Mouse (Mus musculus) heart, embryonic 10.5 days (tissue): ENCODE results near the gene Apoc1. TPM values are rescaled to one million over a fixed set of nuclear protein-coding genes. Genes with fewer than 3 reads are reported as not detected.

Experiments used
- DNase-seq: peaks from one replicate; pipeline ENCODE4 v3.0.0-alpha.2; 2017; ENCODE audit warnings: low spot score
- H3K27ac ChIP-seq: fragments of 300-500 bp; sonication (generic); 2 replicates; pipeline ENCODE4 v1.5.1; 2016; ENCODE audit warnings: mild to moderate bottlenecking
- H3K27me3 ChIP-seq: fragments of 300-500 bp; sonication (generic); 2 replicates; pipeline ENCODE4 v1.6.1; 2016; ENCODE audit warnings: mild to moderate bottlenecking; ENCODE audit not compliant: poor library complexity, insufficient read depth, severe bottlenecking
- H3K36me3 ChIP-seq: fragments of 300-500 bp; sonication (generic); 2 replicates; pipeline ENCODE4 v1.6.1; 2016; ENCODE audit warnings: mild to moderate bottlenecking, moderate library complexity
- H3K4me1 ChIP-seq: fragments of 300-500 bp; sonication (generic); 2 replicates; pipeline ENCODE4 v1.6.1; 2016; ENCODE audit warnings: mild to moderate bottlenecking
- H3K4me3 ChIP-seq: fragments of 300-500 bp; sonication (generic); 2 replicates; pipeline ENCODE4 v1.5.1; 2016; ENCODE audit warnings: mild to moderate bottlenecking, moderate library complexity
- H3K9me3 ChIP-seq: fragments of 300-500 bp; sonication (generic); 2 replicates; pipeline ENCODE4 v1.6.1; 2016; ENCODE audit warnings: mild to moderate bottlenecking, moderate library complexity
- WGBS: fragments of 180-500 bp; shearing (Covaris S2); methylation state at CpG from one replicate; pipeline ENCODE4 v1.1.7; 2016; 5-methylcytosine and 5-hydroxymethylcytosine counted together
- polyA plus RNA-seq: library from polyadenylated mRNA; unstranded; fragments of >200 nt; fragmentation: Nextera tagmentation; extraction: Ambion mirVana; gene quantifications from 2 replicates; pipeline ENCODE4 v1.2.1, GENCODE M21; 2016

Gene Apoc1
- polyA plus RNA-seq, 1 experiment from 2014 or later: 19.9 TPM

DNA sequence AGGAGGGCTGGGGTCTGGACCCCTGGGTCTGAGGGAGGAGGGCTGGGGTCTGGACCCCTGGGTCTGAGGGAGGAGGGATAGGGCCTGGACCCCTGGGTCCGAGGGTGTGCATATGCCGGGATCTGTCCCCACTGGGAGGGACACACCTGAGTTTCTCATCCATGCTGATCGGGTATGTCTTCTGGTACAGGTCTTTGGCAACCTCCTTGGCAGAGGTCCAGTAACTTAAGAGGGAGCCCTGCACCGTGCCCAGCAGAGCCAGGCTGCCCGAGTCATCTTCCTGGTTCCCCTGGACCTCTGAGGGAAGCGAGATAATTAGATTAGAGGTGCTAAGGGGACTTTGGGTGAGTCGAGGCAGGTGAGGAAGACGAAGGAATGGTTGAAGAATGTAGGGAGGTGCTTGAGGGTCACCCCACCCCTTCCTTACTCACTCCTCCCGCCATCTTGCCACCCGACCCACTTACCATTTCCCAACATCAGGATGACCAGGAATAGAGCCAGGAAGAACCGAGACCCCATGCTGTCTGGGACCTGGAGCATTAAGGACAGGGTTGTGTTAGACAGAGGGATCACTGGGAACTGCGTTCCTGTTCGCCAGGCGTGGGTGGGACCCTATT lies 19.3 kb downstream of the Apoc1 start:
- no peak for DNase-seq
- Histone ChIP-seq H3K27ac (no peak overlapping the region), H3K4me3 (no peak overlapping the region), H3K4me1 (peaks cover 5% of the 10 kb centered on the region), H3K36me3 (no peaks in the 10 kb centered on the region), H3K9me3 (no peaks in the 10 kb centered on the region), H3K27me3 (no peaks in the 10 kb centered on the region)
- 60% methylated on average over 14 of the region's 14 CpGs for WGBS

DNA sequence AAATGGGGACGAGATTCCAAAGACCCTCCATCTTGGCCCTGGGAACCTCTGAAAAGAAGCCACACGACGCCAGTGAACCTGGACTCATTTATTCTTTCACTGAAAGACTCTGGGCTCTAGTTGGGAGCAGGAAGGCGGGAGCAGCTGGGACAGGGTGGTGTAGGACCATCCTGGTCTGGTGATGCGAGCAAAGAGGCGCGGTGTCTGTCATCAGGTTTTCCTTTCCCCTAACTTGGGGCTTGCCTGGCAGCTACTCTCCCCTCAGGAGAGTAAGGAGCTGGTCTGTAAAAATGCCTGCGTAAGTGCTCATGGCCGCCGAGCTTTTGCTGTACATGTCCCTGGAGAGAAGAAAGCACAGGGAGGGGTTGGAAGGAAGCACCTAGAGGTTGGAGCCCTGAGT lies 20.9 kb downstream of the Apoc1 start:
- Histone ChIP-seq H3K4me1 (peaks cover 5% of the 10 kb centered on the region), H3K36me3 (no peaks in the 10 kb centered on the region), H3K9me3 (no peaks in the 10 kb centered on the region), H3K27me3 (no peaks in the 10 kb centered on the region), H3K4me3 (no peak overlapping the region), H3K27ac (no peak overlapping the region)
- WGBS: 65% methylated on average over 10 of the region's 10 CpGs
- no peak for DNase-seq

DNA sequence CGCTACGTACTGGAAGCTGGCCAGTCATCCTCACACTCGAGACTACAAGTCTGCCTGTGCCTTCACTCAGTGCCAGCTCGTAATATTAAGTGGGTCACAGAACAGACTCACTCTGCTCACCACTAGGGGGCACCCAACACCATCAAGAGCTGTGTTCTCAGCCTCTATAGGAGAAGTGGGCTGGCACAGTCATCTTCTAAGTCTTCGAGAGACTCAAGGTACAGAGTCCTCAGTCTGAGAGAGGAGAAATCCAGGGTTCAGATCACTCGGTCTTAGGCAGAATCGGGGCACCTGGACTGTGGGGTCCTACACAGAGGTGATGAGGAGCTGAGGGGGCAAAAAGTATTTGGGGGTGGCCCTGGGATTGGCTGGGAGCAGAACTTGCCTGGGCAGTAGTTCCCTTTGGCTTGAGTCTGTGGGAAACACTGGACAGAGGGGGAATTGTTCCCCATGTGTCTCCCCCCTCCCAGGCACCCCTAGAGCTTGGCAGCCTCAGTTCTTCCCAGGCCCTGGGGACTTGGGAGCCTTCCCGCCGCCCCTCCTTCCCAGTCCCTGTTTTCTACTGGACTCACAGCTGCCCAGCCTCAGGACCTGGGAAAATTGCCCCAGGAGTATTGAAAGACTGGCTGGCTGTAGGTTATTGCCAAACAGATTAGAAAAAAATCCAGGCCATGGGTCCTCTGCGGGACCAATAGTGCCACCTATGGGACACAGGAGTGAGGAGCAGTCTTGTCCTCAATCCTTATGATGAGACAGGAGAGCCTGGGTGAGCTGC lies 23.3 kb downstream of the Apoc1 start:
- Histone ChIP-seq H3K36me3 (no peaks in the 10 kb centered on the region), H3K9me3 (no peaks in the 10 kb centered on the region), H3K27me3 (no peaks in the 10 kb centered on the region), H3K4me3 (peak overlapping the region; percentile 31; the same call in 1 of the 2 replicates), H3K4me1 (peaks cover 9% of the 10 kb centered on the region), H3K27ac (peak overlapping the region; percentile 81)
- peak; percentile 95 for DNase-seq
- 10% methylated on average over 10 of the region's 10 CpGs for WGBS

DNA sequence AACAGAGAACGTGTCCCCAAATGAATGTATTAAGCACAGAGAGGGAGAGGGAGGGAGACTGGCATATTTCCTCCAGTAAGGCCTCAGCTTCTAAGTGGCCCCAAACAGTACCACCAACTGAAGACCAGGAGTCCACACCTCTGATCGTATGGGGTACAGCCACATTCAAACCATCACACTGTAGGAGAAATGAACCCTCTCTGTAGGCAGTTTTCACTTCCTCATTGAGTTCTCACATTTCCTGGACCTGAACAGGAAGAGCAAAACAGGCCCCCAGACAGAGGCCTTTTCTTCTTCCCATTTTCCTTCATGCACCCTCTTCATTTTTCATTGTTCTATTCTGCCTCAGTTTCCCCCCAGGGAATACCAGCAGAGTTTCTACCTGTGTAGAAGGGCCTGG lies 25.0 kb downstream of the Apoc1 start:
- Histone ChIP-seq H3K4me1 (peaks cover 26% of the 10 kb centered on the region), H3K4me3 (no peak overlapping the region), H3K27me3 (no peaks in the 10 kb centered on the region), H3K27ac (no peak overlapping the region), H3K36me3 (0 out of 2 replicates have a peak, but pooled peaks cover 4% of the 10 kb centered on the region), H3K9me3 (no peaks in the 10 kb centered on the region)
- no peak for DNase-seq
- WGBS: 55% methylated on average over 2 of the region's 2 CpGs

DNA sequence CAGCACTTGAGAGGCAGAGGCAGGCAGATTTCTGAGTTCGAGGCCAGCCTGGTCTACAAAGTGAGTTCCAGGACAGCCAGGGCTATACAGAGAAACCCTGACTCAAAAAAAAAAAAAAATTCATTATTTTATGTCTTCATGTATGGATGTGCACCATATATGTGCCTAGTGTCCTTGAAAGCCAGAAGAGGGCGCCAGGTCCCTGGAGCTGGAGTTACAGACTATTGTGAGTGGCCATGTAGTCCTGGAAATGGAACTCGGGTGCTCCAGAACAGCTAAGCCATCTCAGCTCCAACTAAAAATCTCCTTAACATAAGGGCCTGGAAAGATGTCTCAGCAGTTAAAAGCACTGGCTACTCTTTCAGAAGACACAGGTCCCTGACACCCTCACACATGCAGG lies 25.7 kb downstream of the Apoc1 start:
- H3K36me3 ChIP-seq: peaks cover 10% of the 10 kb centered on the region
- peaks cover 32% of the 10 kb centered on the region for H3K4me1 ChIP-seq
- 59% methylated on average over 3 of the region's 3 CpGs for WGBS
- no peak for DNase-seq
- no peak overlapping the region for H3K4me3 ChIP-seq
- no peaks in the 10 kb centered on the region for H3K9me3 ChIP-seq
- no peak overlapping the region for H3K27ac ChIP-seq
- H3K27me3 ChIP-seq: no peaks in the 10 kb centered on the region

DNA sequence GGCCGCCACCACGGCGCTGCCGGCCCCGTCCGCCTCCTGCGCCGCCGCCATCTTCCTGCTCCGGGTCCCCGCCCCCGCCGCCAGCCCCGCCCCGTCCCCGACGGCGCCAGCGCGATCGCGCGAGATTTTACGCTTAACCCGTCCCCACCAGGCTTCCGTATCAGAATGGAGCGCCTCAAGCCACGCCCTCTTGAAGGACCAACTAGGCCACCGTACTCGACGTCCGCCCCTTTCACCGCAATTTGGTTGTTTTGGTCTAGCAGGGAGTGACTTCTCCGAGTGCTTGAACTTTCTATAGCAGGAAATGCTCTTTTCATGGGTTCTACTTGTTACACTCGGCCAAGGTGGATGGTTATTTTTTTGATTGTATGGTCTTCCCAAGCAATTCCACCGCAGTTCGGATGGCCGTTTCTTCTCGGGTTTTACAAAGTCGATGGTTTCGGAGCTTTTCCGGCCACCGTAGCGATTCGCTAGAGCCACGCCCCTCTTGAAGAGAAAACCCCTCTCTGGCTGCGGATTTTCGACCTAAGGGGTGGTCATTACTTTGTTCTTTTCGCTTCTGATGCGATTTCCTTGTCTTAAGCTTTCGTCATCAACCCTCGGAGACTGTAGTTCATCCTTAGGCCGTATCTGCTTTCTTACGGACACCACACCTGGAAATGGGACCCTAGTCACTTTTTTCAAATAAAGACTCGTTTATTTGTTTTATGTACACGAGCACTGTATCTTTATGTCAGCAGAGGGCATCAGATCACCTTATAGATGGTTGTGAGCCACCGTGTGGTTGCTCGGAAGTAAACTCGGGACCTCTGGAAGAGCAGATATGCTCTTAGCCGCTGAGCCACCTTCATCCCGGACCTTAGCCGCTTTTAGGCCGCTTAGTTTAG lies 27.3 kb downstream of the Apoc1 start, which contains the start of gene Clptm1:
Clptm1 (minus strand) TSS at position 79 of the 887 bp plus-strand sequence.
- Histone ChIP-seq H3K27ac (peak within 1 kb of the TSS; percentile 94), H3K4me3 (peak within 1 kb of the TSS; percentile 100), H3K9me3 (no peaks in the 10 kb centered on the region), H3K36me3 (peaks cover 16% of the 10 kb centered on the region), H3K27me3 (no peaks in the 10 kb centered on the region), H3K4me1 (peaks cover 33% of the 10 kb centered on the region)
- peak; percentile 98 for DNase-seq
- under 1% methylated on average over 63 of the region's 63 CpGs for WGBS

DNA sequence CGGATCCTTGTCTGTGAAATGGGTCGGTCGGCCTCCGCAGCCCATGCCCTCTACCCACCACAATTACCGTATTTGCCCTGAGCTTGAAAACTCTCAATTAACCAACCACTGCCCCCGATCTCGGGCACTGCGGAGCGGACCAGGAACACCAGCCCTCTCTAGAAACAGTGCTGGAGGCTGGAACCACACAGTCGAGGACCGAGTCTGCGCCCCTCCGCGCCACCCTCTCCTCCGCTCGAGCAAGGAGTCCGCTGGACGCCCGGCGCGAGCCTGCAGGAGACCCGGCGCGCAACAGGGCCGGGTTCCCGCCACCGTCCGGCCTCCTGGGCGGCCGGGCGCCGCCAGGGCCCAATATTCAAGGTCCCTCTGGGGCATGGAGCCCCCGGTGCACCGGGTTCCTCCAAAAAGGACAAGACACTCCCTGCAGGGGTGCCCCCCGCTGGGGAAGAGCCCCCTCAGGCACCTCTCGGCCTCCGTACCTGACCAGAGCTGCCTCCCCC lies 28.0 kb downstream of the Apoc1 start:
- Histone ChIP-seq H3K4me1 (peaks cover 33% of the 10 kb centered on the region), H3K9me3 (no peaks in the 10 kb centered on the region), H3K27me3 (no peaks in the 10 kb centered on the region), H3K36me3 (peaks cover 22% of the 10 kb centered on the region), H3K4me3 (peak overlapping the region; percentile 100), H3K27ac (peak overlapping the region; percentile 94)
- WGBS: under 1% methylated on average over 37 of the region's 37 CpGs
- no peak for DNase-seq

DNA sequence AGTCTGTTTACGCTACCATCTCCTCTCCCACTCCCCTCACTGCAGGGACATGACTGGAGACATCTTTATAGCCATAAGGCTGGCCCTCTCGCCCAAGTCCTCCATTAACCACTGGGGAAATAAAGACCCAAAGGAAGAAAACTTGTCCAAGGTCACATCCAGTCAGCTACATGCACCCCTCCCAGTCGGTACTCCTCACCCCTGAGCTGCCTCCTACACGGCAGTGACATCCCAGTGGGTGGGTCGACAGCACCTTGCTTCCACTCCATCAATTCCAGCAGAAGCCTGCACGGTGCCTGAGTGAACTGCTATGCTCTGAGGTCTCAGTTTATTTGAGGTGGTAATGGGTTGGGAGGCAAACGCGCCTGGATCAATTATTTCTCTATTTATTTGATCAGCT lies 28.5 kb downstream of the Apoc1 start:
- no peaks in the 10 kb centered on the region for H3K9me3 ChIP-seq
- peaks cover 27% of the 10 kb centered on the region for H3K36me3 ChIP-seq
- no peaks in the 10 kb centered on the region for H3K27me3 ChIP-seq
- peak overlapping the region; percentile 94 for H3K27ac ChIP-seq
- H3K4me1 ChIP-seq: peaks cover 29% of the 10 kb centered on the region
- H3K4me3 ChIP-seq: peak overlapping the region; percentile 100
- 15% methylated on average over 8 of the region's 8 CpGs for WGBS
- no peak for DNase-seq

DNA sequence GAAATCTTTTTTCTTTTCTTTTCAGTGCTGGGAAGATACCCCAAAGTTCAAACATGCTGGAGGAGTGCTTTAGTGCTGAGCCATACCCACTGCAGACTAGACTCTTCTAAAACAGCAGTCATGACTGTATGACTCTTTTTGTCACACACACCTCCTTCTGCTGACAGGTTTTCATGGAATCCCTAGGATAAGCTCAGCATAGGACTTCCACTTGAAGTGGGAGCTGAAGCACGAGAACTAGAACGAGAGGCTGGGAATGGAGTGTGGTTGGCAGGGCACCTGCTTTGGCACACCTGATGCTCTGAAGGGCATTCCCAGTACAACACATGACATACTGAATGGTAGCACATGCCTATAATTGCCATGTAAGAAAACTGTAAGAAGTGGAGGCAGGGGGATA lies 39.8 kb downstream of the Apoc1 start:
- WGBS: 63% methylated on average over 2 of the region's 2 CpGs
- no peak for DNase-seq
- H3K27me3 ChIP-seq: no peaks in the 10 kb centered on the region
- H3K27ac ChIP-seq: no peak overlapping the region
- H3K4me3 ChIP-seq: no peak overlapping the region
- no peaks in the 10 kb centered on the region for H3K9me3 ChIP-seq
- H3K4me1 ChIP-seq: peaks cover 13% of the 10 kb centered on the region; the same call in 1 of the 2 replicates
- H3K36me3 ChIP-seq: peaks cover 84% of the 10 kb centered on the region

DNA sequence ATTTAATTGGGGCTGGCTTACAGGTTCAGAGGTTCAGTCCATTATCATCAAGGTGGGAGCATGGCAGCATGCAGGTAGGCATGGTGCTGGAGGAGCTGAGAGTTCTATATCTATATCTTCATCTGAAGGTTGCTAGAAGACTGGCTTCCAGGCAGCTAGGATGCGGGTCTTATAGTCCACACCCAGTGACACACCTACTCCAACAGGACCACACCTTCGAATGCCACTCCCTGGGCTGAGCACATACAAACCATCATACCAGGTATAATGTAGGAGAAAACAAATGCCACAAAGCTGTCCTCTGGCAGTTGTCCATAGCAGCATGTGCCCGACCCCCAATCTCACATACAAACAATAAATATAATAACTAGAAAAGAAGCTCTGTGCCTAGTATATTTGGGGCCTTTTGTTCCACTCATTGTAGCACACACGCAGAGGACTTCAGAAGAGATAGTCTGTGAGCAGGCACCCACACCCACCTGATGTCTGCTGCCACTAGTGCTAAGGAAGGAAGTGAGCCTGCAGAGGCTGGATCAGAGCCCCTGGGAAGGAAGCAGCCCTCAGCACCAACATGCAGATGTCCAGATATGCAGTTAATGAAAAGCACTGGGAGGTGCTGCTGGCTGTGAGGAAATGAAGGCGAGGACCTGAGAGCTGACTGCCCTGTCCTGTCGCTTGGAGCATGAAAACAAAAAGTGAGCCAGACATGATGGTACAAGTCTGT lies 41.2 kb downstream of the Apoc1 start:
- H3K4me1 ChIP-seq: peaks cover 5% of the 10 kb centered on the region; the same call in 1 of the 2 replicates
- no peak overlapping the region for H3K27ac ChIP-seq
- no peak overlapping the region for H3K4me3 ChIP-seq
- WGBS: 85% methylated on average over 6 of the region's 6 CpGs
- H3K36me3 ChIP-seq: peaks cover 92% of the 10 kb centered on the region
- no peak for DNase-seq
- H3K27me3 ChIP-seq: no peaks in the 10 kb centered on the region
- no peaks in the 10 kb centered on the region for H3K9me3 ChIP-seq

DNA sequence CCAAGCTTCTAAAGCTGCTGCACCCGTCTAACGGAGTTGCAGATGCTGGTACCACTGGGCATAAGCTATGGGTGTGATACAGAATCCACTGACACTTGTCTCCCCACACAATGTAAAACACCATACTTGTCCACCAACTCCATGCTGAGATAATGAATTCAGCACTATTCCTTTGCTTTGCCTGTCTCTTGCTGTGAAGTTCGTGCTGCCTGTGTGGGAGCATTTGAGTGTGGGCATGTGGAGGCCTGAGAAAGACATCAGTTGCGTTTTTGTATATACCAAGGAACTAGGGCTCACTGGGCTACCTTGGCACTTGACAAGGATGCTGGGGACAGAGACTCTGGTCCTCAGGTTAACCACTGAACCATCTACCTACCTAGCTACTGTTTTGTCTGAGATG lies 51.2 kb downstream of the Apoc1 start:
- no peak for DNase-seq
- no peak overlapping the region for H3K4me3 ChIP-seq
- WGBS: 89% methylated on average over 4 of the region's 4 CpGs
- H3K27me3 ChIP-seq: no peaks in the 10 kb centered on the region
- H3K9me3 ChIP-seq: no peaks in the 10 kb centered on the region
- H3K27ac ChIP-seq: no peak overlapping the region
- peaks cover 99% of the 10 kb centered on the region for H3K36me3 ChIP-seq
- H3K4me1 ChIP-seq: no peaks in the 10 kb centered on the region
